Mouse (Mus musculus) heart, embryonic 15.5 days (tissue): ENCODE results near the gene Ghdc. TPM values are rescaled to one million over a fixed set of nuclear protein-coding genes. Genes with fewer than 3 reads are reported as not detected.
A peak's percentile ranks its signal among the peaks of the same experiment; 100 is the strongest.

Experiments used
- ATAC-seq: fragments of 200-750 bp; cut with Nextera tagmentation; replicated peaks from 2 replicates; pipeline ENCODE4 v1.8.0; 2017; ENCODE audit warnings: low read depth, moderate TSS enrichment; ENCODE audit not compliant: insufficient number of reproducible peaks, insufficient read depth, low FRiP score
- H3K27ac ChIP-seq: fragments of 300-500 bp; sonication (generic); 2 replicates; pipeline ENCODE4 v1.5.1; 2015; ENCODE audit warnings: mild to moderate bottlenecking, inconsistent platforms
- H3K27me3 ChIP-seq: fragments of 300-500 bp; sonication (generic); 2 replicates; pipeline ENCODE4 v1.6.1; 2015; ENCODE audit warnings: inconsistent platforms
- H3K36me3 ChIP-seq: fragments of 300-500 bp; sonication (generic); 2 replicates; pipeline ENCODE4 v1.6.1; 2015; ENCODE audit warnings: mild to moderate bottlenecking, inconsistent platforms
- H3K4me1 ChIP-seq: fragments of 300-500 bp; sonication (generic); replicated peaks from 2 replicates; pipeline ENCODE4 v1.6.1; 2015; ENCODE audit warnings: inconsistent platforms
- H3K4me2 ChIP-seq: fragments of 300-500 bp; sonication (generic); 2 replicates; pipeline ENCODE4 v1.6.1; 2015; ENCODE audit warnings: inconsistent platforms, mild to moderate bottlenecking, moderate library complexity
- H3K4me3 ChIP-seq: fragments of 300-500 bp; sonication (generic); 2 replicates; pipeline ENCODE4 v1.5.1; 2015; ENCODE audit warnings: mild to moderate bottlenecking, inconsistent platforms
- H3K9ac ChIP-seq: fragments of 300-500 bp; sonication (generic); 2 replicates; pipeline ENCODE4 v1.6.1; 2015; ENCODE audit warnings: mild to moderate bottlenecking, inconsistent platforms
- H3K9me3 ChIP-seq: fragments of 300-500 bp; sonication (generic); replicated peaks from 2 replicates; pipeline ENCODE4 v1.6.1; 2016; ENCODE audit warnings: inconsistent platforms
- WGBS: fragments of 180-500 bp; shearing (Covaris S2); methylation state at CpG from one replicate; pipeline ENCODE4 v1.1.7; 2015; ENCODE audit warnings: mixed read lengths; 5-methylcytosine and 5-hydroxymethylcytosine counted together
- polyA plus RNA-seq: library from polyadenylated mRNA; unstranded; fragments of >200 nt; fragmentation: Nextera tagmentation; extraction: Ambion mirVana; gene quantifications from 2 replicates; pipeline ENCODE4 v1.2.1, GENCODE M21; 2015

Ghdc gene
- polyA plus RNA-seq, 1 experiment from 2014 or later = 5.5 TPM

DNA sequence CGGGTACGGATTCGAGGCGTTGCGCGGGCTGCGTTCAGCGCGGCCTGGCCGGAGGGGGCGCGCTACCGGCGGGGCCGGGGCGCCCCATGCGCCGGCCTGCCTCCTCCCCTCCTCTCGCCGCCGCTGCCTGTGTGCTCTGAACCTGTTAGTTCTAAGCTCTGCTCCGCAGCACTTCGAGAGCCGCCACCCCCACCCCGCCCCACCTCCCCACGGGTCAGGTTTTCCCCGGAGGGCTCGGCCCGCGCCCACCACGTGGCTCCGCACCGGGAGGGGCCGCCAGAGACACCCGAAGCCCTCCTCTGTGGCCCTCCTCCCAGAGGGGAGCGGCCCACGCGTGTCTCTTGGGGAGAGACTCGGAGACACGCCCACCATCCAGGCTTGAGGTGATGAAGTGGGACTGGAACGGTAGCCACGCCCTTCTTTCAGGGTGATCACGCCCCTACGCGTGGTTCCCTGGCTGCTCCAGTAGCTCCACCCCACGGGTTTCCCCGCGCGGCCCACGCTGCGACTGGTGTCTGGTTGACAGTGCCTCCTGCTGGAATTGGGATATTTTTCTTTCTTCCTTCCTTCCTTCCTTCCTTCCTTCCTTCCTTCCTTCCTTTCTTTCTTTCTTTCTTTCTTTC, 11.0 kb downstream of the Ghdc start, which contains the start of gene Kcnh4:
TSS of gene Kcnh4 (minus strand) at position 332 of the 623 bp plus-strand sequence.
- WGBS = under 1% methylated on average over 51 of the region's 51 CpGs
- no peaks in the 10 kb centered on the region for H3K36me3 ChIP-seq
- H3K27ac ChIP-seq = no peak within 1 kb of the TSS
- no peak within 1 kb of the TSS for H3K9ac ChIP-seq
- peak within 1 kb of the TSS; percentile 30 for H3K4me3 ChIP-seq
- H3K9me3 ChIP-seq = no peaks in the 10 kb centered on the region
- H3K27me3 ChIP-seq = peaks cover 56% of the 10 kb centered on the region
- peaks cover 14% of the 10 kb centered on the region for H3K4me1 ChIP-seq
- ATAC-seq = no peak; the same call in 1 of the 2 replicates
- peak within 1 kb of the TSS; percentile 54 for H3K4me2 ChIP-seq

DNA sequence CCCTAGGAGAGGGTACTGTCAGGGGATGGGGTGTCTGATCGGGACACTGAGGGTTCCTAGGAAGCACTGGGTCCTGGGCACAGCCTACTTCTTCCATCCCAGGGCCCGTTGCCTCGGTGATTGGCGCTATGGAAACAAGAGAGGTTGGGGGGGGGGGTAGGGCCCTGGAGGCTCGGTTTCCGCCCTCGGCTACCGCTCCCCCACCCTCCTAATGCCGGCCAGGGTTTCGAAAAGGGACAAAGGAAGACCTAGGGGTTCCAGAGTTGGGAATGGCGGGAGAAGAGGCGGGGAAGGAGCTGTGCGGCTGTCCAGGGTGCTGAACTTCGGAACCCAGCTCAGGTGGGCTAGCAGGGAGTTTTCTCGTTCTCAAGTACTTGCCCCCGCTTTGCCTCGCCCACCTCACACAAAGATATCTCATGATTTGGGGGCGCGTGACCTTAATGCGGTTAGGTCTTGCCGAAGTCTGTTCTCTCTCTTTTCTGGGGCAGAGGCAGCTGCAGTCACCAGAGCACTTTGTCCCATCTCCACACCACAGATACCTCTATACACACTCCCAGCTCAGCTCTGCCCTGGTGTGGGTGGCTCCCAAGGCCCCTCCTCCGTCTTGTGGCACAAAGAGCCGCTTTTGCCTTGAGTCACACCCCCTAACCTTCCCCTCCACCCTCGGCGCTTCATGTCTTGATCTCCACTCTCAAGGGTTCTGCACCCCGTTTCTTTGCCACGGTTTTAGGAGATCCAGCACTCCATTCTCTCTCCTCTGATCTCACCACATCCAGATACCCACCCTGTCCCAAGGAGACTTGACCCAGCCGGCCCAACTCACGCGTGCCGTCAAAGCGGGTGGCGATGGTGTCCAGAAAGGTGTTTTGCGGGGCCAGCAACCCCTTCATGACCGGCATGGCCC, 11.8 kb downstream of the Ghdc start:
- Histone ChIP-seq H3K9ac (no peak overlapping the region), H3K9me3 (no peaks in the 10 kb centered on the region), H3K27me3 (peaks cover 56% of the 10 kb centered on the region), H3K36me3 (no peaks in the 10 kb centered on the region), H3K4me2 (peak overlapping the region; percentile 54), H3K4me1 (peaks cover 14% of the 10 kb centered on the region), H3K4me3 (peak overlapping the region; percentile 30), H3K27ac (no peak overlapping the region)
- no peak for ATAC-seq
- WGBS = 2% methylated on average over 35 of the region's 35 CpGs

DNA sequence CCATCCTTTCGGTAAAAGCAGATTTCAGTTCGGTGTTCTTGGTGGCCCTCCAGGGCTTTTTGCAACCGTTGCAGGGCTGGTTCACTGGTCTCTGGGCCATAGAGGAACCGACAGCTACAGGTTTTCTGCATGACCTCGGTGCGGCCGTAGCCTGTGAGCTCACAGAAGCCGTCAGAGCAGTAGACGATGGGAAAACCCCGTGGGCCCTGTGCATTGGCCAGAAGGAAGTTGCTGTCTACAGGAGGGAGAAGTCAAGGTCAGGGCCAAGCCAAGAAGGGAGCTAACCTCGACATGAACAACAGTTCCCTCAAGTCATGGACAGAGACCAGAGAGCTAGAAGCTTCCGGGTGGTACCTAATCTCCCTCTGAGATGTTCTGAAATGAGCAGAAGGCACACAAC, 13.2 kb downstream of the Ghdc start:
- Histone ChIP-seq H3K4me1 (peaks cover 14% of the 10 kb centered on the region), H3K4me3 (no peak overlapping the region), H3K36me3 (no peaks in the 10 kb centered on the region), H3K9me3 (no peaks in the 10 kb centered on the region), H3K27ac (no peak overlapping the region), H3K4me2 (no peak overlapping the region), H3K9ac (no peak overlapping the region), H3K27me3 (peaks cover 64% of the 10 kb centered on the region)
- WGBS = 82% methylated on average over 12 of the region's 12 CpGs
- ATAC-seq = no peak

DNA sequence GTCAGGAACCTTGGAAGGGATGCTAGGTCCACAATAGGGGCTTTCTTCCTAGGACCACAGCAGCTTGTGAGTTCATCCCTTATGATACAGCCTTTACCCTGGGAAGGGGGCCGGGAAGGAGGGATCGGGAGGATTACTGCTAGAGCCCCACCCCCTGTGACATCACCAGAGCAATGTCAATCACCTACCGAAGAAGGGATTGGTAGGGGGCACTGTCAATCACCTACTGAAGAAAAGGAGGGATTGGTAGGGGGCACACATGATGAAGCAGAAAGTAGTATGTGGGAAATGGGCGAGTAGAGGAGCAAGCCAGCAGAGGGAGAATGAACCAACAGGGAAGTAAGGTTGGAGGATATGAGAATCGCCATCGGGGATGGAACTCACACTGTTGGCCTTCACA, 14.3 kb downstream of the Ghdc start:
- Histone ChIP-seq H3K4me1 (peaks cover 8% of the 10 kb centered on the region), H3K9me3 (no peaks in the 10 kb centered on the region), H3K27me3 (peaks cover 67% of the 10 kb centered on the region), H3K4me2 (no peak overlapping the region), H3K4me3 (no peak overlapping the region), H3K9ac (no peak overlapping the region), H3K36me3 (no peaks in the 10 kb centered on the region), H3K27ac (no peak overlapping the region)
- ATAC-seq = no peak
- WGBS = 61% methylated on average over 6 of the region's 6 CpGs

DNA sequence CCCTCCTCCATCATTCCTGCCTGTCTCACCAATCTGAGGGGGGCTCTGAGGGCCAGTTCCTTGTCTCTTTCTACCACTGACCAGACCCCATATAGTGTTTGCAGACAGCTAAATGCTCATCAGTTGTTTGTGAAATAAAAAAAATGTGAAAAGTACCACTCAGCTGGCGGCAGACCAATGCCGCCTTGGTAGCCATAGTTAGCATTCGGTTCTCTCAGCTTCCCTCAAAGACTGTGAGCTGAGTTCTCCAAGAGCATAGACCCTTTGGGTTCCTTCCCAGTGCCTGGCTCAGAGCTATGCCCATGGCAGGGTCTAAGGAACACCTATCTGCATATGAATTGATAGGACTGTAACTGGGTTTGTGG, 16.1 kb downstream of the Ghdc start:
- H3K27me3 ChIP-seq = peaks cover 64% of the 10 kb centered on the region
- H3K27ac ChIP-seq = no peak overlapping the region
- ATAC-seq = no peak
- no peak overlapping the region for H3K9ac ChIP-seq
- peaks cover 6% of the 10 kb centered on the region for H3K4me1 ChIP-seq
- no peaks in the 10 kb centered on the region for H3K9me3 ChIP-seq
- no peak overlapping the region for H3K4me3 ChIP-seq
- no peak overlapping the region for H3K4me2 ChIP-seq
- no peaks in the 10 kb centered on the region for H3K36me3 ChIP-seq
- WGBS = 87% methylated on average over 3 of the region's 3 CpGs

DNA sequence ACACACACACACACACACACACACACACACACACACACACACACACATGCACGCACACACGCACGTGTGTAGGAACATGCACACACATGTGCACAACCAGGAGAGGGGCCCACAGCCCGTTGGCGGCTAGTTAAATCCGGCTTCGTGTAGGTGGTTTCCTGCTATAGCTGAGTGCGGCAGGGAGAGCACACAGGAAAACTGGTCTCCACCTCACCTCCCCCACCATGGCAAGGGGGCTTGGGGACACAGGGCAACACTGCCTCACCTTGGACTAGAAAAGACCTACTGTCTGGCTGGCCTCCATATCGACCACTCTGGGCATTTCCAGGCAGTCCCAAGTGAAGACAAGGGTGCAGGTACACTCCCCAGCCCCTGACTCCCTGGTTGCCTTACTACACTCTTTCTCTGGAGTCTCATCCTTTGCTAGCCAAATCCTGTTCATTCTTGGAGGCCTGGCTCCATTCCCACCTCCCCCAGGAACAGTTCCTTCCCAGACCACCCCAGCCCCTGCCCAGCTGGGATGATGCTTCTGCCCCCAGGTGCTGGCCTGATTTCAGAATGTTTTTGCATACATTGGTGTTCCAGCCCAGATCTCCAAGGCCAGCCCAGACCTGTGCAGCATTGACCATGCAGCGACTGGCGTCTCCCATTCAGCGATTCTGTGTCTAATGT, 16.6 kb downstream of the Ghdc start:
- no peak overlapping the region for H3K4me3 ChIP-seq
- peaks cover 64% of the 10 kb centered on the region for H3K27me3 ChIP-seq
- no peak overlapping the region for H3K27ac ChIP-seq
- ATAC-seq = no peak
- no peaks in the 10 kb centered on the region for H3K36me3 ChIP-seq
- no peaks in the 10 kb centered on the region for H3K9me3 ChIP-seq
- peaks cover 4% of the 10 kb centered on the region; the same call in 1 of the 2 replicates for H3K4me1 ChIP-seq
- no peak overlapping the region for H3K4me2 ChIP-seq
- 73% methylated on average over 12 of the region's 12 CpGs for WGBS
- H3K9ac ChIP-seq = no peak overlapping the region

DNA sequence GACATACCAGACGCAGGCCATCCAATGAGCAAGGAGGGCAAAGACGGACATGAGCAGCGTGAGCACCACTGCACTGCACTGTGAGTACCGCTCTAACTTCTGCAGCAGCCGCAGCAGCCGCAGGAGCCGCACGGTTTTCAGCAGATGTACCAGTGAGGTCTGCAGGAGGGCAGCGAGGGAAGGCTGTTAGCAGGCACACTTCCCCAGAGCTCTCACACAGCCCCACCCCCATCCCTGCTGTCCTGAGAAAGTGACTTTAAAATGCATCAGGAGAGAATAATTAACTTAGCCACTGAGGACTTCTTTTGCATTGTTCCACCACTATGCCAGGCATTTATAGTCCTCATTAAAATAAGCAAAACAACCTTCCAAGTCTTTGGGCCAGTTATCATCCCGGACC, 18.5 kb downstream of the Ghdc start:
- H3K27me3 ChIP-seq = peaks cover 61% of the 10 kb centered on the region
- no peak for ATAC-seq

DNA sequence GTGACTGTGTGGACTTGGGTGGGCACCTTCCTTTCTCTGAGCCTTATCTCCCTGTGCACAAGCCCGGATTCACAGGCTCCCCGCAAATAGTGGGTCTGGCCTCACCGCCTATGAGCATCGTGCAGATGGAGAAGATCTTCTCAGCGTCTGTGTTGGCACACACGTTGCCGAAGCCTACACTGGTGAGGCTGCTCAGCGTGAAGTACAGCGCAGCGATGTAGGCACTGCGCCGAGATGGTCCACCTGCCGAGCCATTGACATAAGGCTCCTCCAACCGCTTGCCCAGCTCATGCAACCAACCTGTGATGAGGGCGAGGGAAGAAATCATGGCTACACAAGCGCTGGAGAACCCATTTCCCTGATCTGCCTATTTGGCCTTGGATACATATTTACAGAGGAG, 20.6 kb downstream of the Ghdc start:
- Histone ChIP-seq H3K4me2 (no peak overlapping the region), H3K9me3 (no peaks in the 10 kb centered on the region), H3K4me3 (no peak overlapping the region), H3K4me1 (0 out of 2 replicates have a peak, but pooled peaks cover 3% of the 10 kb centered on the region), H3K36me3 (no peaks in the 10 kb centered on the region), H3K27me3 (peaks cover 65% of the 10 kb centered on the region), H3K9ac (no peak overlapping the region), H3K27ac (no peak overlapping the region)
- ATAC-seq = no peak
- 84% methylated on average over 16 of the region's 16 CpGs for WGBS

More for the DNA sequence above, 18.5 kb downstream of the Ghdc start:
- Histone ChIP-seq H3K9ac (no peak overlapping the region), H3K9me3 (no peaks in the 10 kb centered on the region), H3K4me2 (no peak overlapping the region), H3K27ac (no peak overlapping the region), H3K36me3 (no peaks in the 10 kb centered on the region), H3K4me3 (no peak overlapping the region), H3K4me1 (0 out of 2 replicates have a peak, but pooled peaks cover 3% of the 10 kb centered on the region)
- 33% methylated on average over 10 of the region's 10 CpGs for WGBS

DNA sequence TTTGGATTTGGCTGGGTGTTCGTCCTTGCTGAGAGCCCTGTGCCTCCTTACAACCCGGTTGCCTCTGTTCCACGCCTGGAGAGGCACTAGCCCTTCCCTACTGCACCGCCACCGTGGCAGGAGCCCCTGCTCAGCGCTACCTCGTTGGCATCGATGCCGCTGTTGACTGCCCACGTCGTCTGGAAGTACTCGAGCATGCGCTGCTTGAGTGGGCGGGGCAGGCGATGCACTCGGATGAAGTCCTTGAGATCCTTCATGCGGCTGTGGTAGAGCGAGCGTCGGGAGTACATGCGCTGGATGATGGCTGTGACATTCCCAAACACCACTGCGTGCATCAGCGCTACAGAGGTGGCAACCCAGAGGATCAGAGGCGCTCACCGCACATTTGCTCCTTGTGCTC, 21.3 kb downstream of the Ghdc start:
- Histone ChIP-seq H3K9ac (no peak overlapping the region), H3K27me3 (peaks cover 65% of the 10 kb centered on the region), H3K36me3 (no peaks in the 10 kb centered on the region), H3K4me2 (no peak overlapping the region), H3K9me3 (no peaks in the 10 kb centered on the region), H3K4me3 (no peak overlapping the region), H3K4me1 (0 out of 2 replicates have a peak, but pooled peaks cover 3% of the 10 kb centered on the region), H3K27ac (no peak overlapping the region)
- no peak for ATAC-seq
- 31% methylated on average over 25 of the region's 25 CpGs for WGBS

DNA sequence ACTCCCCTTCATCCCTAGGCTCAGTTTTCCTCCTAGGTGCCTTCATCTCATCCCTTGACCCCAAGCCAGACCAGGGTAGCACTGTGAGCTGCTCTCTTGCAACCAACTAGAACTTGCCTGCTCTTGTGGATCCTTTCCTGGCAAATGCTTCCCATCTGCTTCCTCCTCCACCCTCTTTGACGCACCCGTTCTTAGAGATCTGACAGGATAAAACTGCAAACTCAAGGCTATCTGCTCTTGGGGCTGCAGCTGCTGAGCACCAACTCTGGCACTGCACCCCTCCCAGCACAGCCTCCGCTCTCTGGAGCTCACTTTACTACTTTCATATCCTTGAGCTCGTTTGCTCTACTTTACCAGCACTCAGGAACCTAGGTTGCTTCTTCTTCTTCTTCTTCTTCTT, 22.1 kb downstream of the Ghdc start:
- no peak overlapping the region for H3K4me2 ChIP-seq
- peaks cover 65% of the 10 kb centered on the region for H3K27me3 ChIP-seq
- H3K9me3 ChIP-seq = no peaks in the 10 kb centered on the region
- ATAC-seq = no peak
- no peak overlapping the region for H3K4me3 ChIP-seq
- no peak overlapping the region for H3K27ac ChIP-seq
- no peak overlapping the region for H3K9ac ChIP-seq
- 64% methylated on average over 4 of the region's 4 CpGs for WGBS
- H3K4me1 ChIP-seq = 0 out of 2 replicates have a peak, but pooled peaks cover 3% of the 10 kb centered on the region
- H3K36me3 ChIP-seq = no peaks in the 10 kb centered on the region

DNA sequence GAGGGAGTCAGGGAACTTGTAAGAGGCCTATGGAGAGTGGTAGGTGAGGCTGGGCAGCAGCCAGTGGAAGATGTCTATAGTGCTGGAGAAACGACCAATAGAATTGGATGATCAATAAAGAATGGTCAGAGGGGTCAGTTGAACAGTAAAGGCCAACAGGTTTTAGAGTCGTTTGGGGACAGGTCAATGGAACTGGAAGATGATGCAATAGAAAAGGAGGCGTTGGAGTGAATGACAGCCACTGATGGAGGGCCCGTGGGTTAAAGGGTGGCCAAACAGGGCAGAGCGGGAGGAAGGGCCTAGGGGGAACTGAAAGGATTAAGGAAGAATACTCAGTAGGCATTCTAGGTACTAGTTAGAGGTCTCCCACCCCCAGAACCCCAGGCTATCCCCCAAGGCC, 23.6 kb downstream of the Ghdc start:
- no peak overlapping the region for H3K4me2 ChIP-seq
- ATAC-seq = no peak

More for the DNA sequence above, 23.6 kb downstream of the Ghdc start:
- H3K27ac ChIP-seq = no peak overlapping the region
- H3K4me1 ChIP-seq = 0 out of 2 replicates have a peak, but pooled peaks cover 3% of the 10 kb centered on the region
- H3K9ac ChIP-seq = no peak overlapping the region
- H3K4me3 ChIP-seq = no peak overlapping the region
- no peaks in the 10 kb centered on the region for H3K36me3 ChIP-seq
- peaks cover 54% of the 10 kb centered on the region for H3K27me3 ChIP-seq
- no peaks in the 10 kb centered on the region for H3K9me3 ChIP-seq
- 66% methylated on average over 5 of the region's 5 CpGs for WGBS
